Mouse (Mus musculus): ENCODE data around the gene Ptpn1. TPM values are rescaled to one million over a fixed set of nuclear protein-coding genes. Genes with fewer than 3 reads are reported as not detected.
A peak's percentile ranks its signal among the peaks of the same experiment; 100 is the strongest.

The Ptpn1 gene
- polyA plus RNA-seq, 2 experiments from 2014 or later, result 146 to 155 TPM

DNA sequence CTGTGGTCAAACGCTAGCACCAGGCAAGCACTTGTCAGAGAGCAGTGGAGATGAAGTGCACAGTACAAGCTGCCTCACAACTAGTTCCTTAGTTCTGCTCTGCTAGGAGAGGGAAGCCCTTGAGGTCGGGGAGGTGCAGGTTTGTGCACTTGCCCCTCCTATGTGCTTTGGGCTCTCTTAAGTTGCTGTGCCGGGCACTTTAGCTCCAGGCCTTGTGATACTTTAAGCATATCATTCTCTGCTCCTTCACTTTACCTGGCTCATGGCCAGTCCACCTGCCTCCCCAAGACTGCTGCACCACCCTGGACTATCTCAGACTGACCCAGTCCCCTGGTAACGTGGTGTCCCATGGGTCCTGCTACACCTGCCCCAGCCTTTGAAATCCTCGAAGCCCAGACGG lies 16.2 kb downstream of the Ptpn1 start:
- ATAC-seq, result no peak

DNA sequence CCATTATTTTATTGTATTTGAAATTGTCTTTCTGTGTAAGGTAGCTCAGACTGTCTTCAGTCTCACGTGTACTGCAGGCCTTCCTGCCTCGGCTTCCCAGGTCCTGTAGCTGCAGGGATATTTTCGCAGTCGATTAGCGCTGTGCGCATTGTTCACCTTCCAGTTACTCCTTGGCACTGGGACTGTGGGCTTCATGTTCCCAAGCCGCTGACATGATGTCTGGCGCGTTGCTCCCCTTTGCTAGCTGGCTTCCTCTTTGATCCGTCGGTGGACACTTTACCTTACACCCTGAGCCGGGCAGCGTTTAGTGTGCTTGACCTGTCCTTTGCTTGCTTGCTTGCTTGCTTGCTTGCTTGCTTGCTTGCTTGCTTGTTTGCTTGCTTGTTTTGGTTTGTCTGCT lies 16.7 kb downstream of the Ptpn1 start:
- ATAC-seq, result no peak

- peak; percentile 47 for ATAC-seq
Observed at GRCm38 (mm10) chr2:167949250-167949649, 17.4 kb downstream of the Ptpn1 start.

- peak; percentile 35 for ATAC-seq
Observed at GRCm38 (mm10) chr2:167949808-167950207, 18.0 kb downstream of the Ptpn1 start.

- ATAC-seq, result peak; percentile 11
Observed at GRCm38 (mm10) chr2:167950681-167951080, 18.8 kb downstream of the Ptpn1 start.

DNA sequence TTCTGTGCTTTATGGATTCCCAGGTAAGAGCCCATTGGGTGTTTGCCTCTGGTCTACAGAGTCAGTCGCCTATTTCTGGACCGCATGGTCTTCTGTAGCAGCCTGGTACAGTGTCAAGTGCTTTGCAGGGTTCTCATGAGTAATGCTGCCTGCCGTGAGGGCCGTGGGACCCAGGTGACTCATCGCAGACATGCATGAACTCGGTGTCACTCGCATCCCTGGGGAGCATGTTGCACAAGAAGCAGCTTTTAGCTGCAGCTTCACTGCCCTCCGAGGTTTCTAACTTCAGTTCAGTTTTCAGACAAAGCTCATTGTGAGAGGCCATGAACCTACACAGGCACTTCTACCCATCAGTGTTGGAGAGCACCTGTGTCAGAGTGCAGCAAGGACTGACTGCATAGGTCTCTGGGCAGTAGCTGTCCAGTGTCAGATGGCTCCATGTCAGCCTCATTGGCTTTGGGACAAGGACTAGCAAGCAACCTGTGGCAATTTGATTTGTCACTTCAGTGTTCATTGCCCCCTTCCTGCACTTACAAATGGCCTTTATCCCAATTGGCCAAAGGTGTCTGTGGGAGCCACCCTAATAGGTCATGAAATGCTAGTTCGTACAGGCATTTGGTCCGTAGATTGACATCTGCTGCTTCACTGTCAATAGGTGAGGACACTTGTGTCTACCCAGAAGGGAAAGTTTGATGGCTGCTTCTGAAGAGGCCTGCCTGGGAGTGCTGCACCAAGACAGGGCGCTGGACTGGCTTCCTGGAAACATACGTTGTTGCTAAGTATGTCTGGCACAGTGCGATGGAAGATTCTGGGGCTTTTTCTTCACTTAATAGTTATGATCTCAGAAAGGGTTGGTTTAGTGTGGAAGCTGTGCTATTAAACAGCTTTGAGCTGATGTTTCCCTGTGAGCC lies 19.7 kb downstream of the Ptpn1 start:
- peak; percentile 48 for ATAC-seq

- ATAC-seq, result no peak
Observed at GRCm38 (mm10) chr2:167953819-167954218, 22.0 kb downstream of the Ptpn1 start.

GRCm38 (mm10) chr2:167954928-167955327 lies 23.1 kb downstream of the Ptpn1 start:
- ATAC-seq, result no peak

DNA sequence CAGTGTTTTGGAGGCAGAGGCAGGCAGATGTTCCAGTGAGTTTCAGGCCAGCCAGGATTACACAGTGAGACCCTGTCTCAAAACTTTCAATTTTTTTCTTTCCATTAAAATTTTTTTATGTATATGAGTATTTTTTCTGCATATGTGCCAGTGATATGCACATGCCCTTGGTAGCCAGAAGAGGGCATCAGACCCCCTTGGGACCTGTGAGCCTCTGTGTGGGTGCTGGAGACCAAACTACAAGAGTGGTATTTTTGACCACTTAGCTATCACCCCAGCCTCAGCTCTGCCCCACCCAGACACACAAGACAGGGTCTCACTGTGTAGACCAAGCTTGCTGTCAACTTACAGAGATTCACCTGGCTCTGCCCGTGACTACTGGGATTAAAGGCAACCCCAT lies 25.7 kb downstream of the Ptpn1 start:
- ATAC-seq, result no peak

- no peak for ATAC-seq
Observed at GRCm38 (mm10) chr2:167958082-167958788, 26.4 kb downstream of the Ptpn1 start.

GRCm38 (mm10) chr2:167958843-167959242 lies 27.0 kb downstream of the Ptpn1 start:
- ATAC-seq, result peak; percentile 33

DNA sequence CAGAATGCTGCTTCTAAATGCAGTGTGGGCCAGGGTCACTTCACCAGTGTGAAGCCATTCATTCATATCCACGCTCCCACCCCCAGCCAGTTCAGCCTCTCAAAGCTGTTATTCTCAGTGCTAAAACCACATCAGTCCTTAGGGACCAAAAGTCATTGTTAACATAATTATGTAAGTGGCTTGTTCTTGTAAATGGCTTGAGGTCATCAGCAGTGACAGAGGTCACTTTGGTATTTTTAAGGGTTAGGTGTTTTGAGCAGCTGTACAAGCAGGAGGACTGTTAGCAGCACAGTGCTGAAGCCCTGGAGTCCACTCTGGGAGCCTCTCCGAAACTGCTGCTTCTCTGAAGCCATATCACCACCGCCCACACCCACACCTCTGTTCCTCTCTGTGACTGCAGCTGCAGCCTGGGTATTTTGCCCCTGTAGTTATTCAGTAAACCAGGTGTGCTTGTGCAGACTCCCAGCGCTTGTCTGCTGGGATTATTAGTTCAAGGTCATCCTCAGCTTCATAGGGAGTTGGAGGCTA lies 27.6 kb downstream of the Ptpn1 start:
- peak; percentile 34 for ATAC-seq

- ATAC-seq, result peak; percentile 45
Observed at GRCm38 (mm10) chr2:167959996-167960395, 28.1 kb downstream of the Ptpn1 start.

DNA sequence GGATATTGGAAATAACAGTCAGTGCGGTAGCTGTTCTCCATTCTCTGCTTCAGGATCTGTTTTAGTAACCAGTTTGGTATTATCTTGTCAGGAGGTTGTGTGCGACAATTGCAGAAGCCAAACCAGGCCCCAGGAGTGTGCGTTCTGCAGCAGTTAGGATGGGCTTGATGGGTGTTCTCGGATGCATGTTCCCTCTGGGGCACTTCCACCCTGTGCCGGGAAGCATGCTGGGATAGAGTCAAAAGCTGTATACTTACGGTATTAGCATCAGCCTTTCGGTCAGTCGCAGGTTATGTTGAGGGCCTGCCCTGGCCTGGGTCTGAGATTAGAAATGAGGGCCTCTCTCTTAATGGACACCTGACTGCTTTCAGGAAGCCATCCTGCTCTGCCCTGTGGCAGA lies 28.7 kb downstream of the Ptpn1 start:
- no peak for ATAC-seq

DNA sequence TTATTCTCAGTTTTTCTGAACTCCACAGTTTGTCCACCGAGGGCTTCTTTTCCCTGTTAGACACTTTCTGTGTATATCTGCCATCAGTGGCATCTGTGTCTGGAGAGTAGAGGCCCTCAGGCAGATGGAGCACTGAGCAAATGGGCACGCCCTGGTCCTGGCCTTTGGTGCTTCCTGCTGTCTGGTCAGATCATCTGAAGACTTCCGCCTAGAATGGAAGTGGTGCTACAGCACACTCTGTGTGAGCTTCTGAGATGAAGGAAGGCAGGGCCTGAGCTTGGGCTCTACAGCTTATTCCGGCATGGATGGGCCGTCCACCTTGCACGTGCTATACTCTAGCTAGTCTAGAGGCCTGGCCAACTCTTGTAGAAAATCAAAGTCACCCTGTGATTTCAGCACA lies 30.5 kb downstream of the Ptpn1 start:
- ATAC-seq, result no peak

GRCm38 (mm10) chr2:167963176-167963575 lies 31.3 kb downstream of the Ptpn1 start:
- no peak for ATAC-seq

DNA sequence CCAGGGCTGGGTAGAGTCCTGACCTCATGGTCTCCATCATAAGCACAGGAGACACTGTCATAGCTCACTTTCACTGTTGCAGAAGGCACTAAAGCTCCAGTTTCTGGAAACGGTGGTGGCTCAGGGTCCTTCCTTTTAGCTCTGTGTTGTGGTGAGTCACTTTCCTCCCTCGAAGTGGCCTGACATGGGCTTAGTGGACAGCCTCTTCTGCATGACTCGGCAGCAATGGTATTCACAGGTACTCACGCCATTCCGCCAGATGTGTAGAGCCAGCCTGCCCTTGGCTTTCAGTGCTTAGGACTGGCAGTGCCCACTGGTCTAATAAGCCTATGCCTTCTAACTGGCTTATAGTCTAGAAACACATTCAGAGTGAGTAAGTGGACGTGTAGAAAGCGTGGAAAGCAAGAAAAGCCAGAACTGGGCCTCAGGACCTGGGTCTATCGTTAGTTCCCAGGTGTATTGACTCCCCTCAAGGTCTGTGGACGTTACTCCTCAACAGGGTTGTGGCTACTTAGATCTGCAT lies 32.0 kb downstream of the Ptpn1 start:
- no peak for ATAC-seq

DNA sequence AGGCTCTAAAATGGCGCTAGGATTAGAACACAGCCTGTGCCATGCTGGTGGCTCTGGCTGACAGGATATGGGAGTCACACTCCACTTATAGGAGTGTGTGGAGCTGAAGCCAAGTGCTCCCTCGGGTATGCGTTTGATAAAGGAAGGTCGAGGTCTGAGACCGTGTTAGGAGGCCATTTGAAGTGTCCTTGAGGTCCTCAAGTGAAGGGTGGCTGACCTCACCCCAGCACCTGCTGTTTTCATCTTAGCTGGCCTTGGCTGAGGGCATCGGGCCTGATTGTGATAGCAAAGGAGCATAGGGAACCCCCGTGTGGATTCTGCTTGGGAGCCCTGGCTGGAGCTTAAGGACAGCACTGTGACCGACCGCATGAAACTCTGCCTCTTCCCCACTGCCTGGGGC lies 32.5 kb downstream of the Ptpn1 start:
- no peak for ATAC-seq

- no peak for ATAC-seq
Observed at GRCm38 (mm10) chr2:167965911-167966310, 34.1 kb downstream of the Ptpn1 start.

GRCm38 (mm10) chr2:167968504-167968903 lies 36.6 kb downstream of the Ptpn1 start:
- no peak for ATAC-seq

DNA sequence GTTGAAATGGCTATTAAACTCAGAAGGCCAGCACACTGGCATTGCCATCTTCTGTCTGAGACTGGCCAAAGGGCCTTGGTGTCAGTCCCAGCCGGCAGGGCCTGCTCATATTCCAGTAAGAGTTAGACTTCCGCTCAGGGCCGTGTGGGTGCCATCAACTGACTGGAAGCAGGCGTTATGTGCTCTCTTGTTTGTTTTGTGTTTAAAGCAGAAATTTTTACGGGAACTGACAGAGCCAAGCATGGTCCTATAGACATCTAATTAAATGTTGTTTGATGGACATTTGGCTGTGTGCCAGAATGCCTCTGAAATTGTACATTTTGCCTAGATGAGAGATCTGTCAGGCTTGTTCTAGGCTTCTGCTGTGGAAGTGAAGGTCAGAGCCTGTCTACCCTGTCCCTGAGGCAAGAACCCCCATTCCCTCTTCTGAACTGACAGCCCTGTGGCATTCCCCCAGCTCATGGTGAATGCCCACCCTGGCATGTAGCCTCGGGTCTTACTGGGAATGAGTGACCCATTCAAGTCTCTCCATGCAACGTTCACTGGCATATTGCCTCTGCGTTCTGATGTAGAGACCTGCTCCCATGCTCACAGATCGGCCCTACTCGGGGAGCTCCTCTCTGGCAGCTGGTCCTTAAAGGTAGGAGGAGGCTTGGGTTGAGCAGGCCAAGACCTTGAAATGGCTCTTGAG lies 38.1 kb downstream of the Ptpn1 start:
- ATAC-seq, result no peak

- no peak for ATAC-seq
Observed at GRCm38 (mm10) chr2:167972146-167972545, 40.3 kb downstream of the Ptpn1 start.

DNA sequence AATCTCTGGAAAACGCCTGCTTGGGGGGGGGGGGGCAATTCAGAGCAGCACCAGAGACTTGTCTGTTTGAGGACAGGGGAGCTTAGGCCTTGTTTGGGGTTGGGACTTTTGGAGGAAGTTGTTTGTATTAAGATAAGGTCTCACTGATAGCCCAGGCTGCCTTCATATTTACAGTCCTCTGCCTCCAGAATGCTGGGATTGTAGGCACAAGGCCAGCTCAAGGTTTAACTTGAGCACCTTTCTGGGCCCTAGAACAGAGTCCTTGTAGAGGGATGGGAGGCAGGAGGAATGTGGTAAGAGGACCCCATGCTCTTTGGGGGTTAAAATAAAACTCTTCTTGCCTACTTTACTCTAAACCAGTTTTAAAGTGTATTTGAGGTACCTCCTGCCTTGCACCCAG lies 41.0 kb downstream of the Ptpn1 start:
- ATAC-seq, result no peak
